Mouse (Mus musculus) hindlimb bud, embryonic 11.5 days (tissue): ENCODE data around the gene Mtpn.

Experiments
- DNase-seq: peaks from one replicate; pipeline ENCODE4 v3.0.0-alpha.2; 2012; ENCODE audit warnings: low read depth, low spot score; ENCODE audit errors: extremely low spot score

The Mtpn gene

GRCm38 (mm10) chr6:35539304-35540009, at the start of gene Mtpn:
Gene Mtpn (minus strand): TSS chr6:35539888.
- peak; percentile 89 for DNase-seq

GRCm38 (mm10) chr6:35568731-35569130, 29.0 kb upstream of the Mtpn start:
- DNase-seq = no peak

- no peak for DNase-seq
These were observed 28.1 kb upstream of the Mtpn start for GRCm38 (mm10) chr6:35567755-35568154.

GRCm38 (mm10) chr6:35559950-35560349, 20.3 kb upstream of the Mtpn start:
- no peak for DNase-seq

- no peak for DNase-seq
These were observed 4.7 kb upstream of the Mtpn start for GRCm38 (mm10) chr6:35544352-35544751.

GRCm38 (mm10) chr6:35542656-35543400, 3.1 kb upstream of the Mtpn start:
- DNase-seq = no peak

GRCm38 (mm10) chr6:35540377-35540776, 689 bp upstream of the Mtpn start:
- no peak for DNase-seq

GRCm38 (mm10) chr6:35538757-35539303, 858 bp downstream of the Mtpn start:
- no peak for DNase-seq

- DNase-seq = no peak
These were observed 3.7 kb downstream of the Mtpn start for GRCm38 (mm10) chr6:35536021-35536420.

- no peak for DNase-seq
These were observed 26.3 kb downstream of the Mtpn start for GRCm38 (mm10) chr6:35513362-35513761.

- no peak for DNase-seq
These were observed 34.9 kb downstream of the Mtpn start for GRCm38 (mm10) chr6:35504781-35505180.

GRCm38 (mm10) chr6:35502904-35503303, 36.8 kb downstream of the Mtpn start:
- DNase-seq = no peak

- DNase-seq = no peak
These were observed 39.6 kb downstream of the Mtpn start for GRCm38 (mm10) chr6:35499978-35500667.

GRCm38 (mm10) chr6:35497406-35497805, 42.3 kb downstream of the Mtpn start:
- DNase-seq = no peak

- DNase-seq = no peak
These were observed 45.8 kb downstream of the Mtpn start for GRCm38 (mm10) chr6:35493851-35494250.

- DNase-seq = no peak
These were observed 59.9 kb downstream of the Mtpn start for GRCm38 (mm10) chr6:35479651-35480335.

- DNase-seq = no peak
These were observed 62.9 kb downstream of the Mtpn start for GRCm38 (mm10) chr6:35476830-35477229.

- DNase-seq = no peak
These were observed 76.0 kb downstream of the Mtpn start for GRCm38 (mm10) chr6:35463450-35464395.

GRCm38 (mm10) chr6:35462484-35462883, 77.2 kb downstream of the Mtpn start:
- DNase-seq = no peak
